Mouse (Mus musculus): ENCODE results near the gene Aqp9.

The Aqp9 gene

GRCm38 (mm10) chr9:71168511-71168910, at the start of gene Aqp9:
Gene Aqp9, minus strand, starts transcription at chr9:71168682.
- no peak for DNase-seq (ENCODE audit: low spot score)

- no peak for DNase-seq (ENCODE audit: low spot score)
Observed at GRCm38 (mm10) chr9:71217793-71218095, 49.3 kb upstream of the Aqp9 start.

- no peak for DNase-seq (ENCODE audit: low spot score)
Observed at GRCm38 (mm10) chr9:71216996-71217792, 48.7 kb upstream of the Aqp9 start.

GRCm38 (mm10) chr9:71216036-71216995, 47.8 kb upstream of the Aqp9 start:
- DNase-seq (ENCODE audit: low spot score) = peak; percentile 22

- DNase-seq (ENCODE audit: low spot score) = peak; percentile 72
Observed at GRCm38 (mm10) chr9:71215248-71216035, 47.0 kb upstream of the Aqp9 start, which contains the start of gene Aldh1a2. Gene Aldh1a2, plus strand, starts transcription at chr9:71215789.

GRCm38 (mm10) chr9:71213636-71214035, 45.2 kb upstream of the Aqp9 start:
- DNase-seq (ENCODE audit: low spot score) = no peak

- DNase-seq (ENCODE audit: low spot score) = no peak
Observed at GRCm38 (mm10) chr9:71210870-71211269, 42.4 kb upstream of the Aqp9 start.

GRCm38 (mm10) chr9:71209299-71209698, 40.8 kb upstream of the Aqp9 start:
- DNase-seq (ENCODE audit: low spot score) = no peak

- DNase-seq (ENCODE audit: low spot score) = no peak
Observed at GRCm38 (mm10) chr9:71202265-71202664, 33.8 kb upstream of the Aqp9 start.

GRCm38 (mm10) chr9:71198826-71199225, 30.3 kb upstream of the Aqp9 start:
- DNase-seq (ENCODE audit: low spot score) = no peak

- DNase-seq (ENCODE audit: low spot score) = peak; percentile 75
Observed at GRCm38 (mm10) chr9:71188647-71189415, 20.3 kb upstream of the Aqp9 start.

- no peak for DNase-seq (ENCODE audit: low spot score)
Observed at GRCm38 (mm10) chr9:71187396-71187795, 18.9 kb upstream of the Aqp9 start.

- no peak for DNase-seq (ENCODE audit: low spot score)
Observed at GRCm38 (mm10) chr9:71185823-71186222, 17.3 kb upstream of the Aqp9 start.

GRCm38 (mm10) chr9:71185285-71185684, 16.8 kb upstream of the Aqp9 start:
- DNase-seq (ENCODE audit: low spot score) = no peak

- DNase-seq (ENCODE audit: low spot score) = no peak
Observed at GRCm38 (mm10) chr9:71179964-71180700, 11.7 kb upstream of the Aqp9 start.

- no peak for DNase-seq (ENCODE audit: low spot score)
Observed at GRCm38 (mm10) chr9:71179276-71179896, 10.9 kb upstream of the Aqp9 start.

- DNase-seq (ENCODE audit: low spot score) = no peak
Observed at GRCm38 (mm10) chr9:71175686-71176085, 7.2 kb upstream of the Aqp9 start.

- peak; percentile 55 for DNase-seq (ENCODE audit: low spot score)
Observed at GRCm38 (mm10) chr9:71174316-71174975, 6.0 kb upstream of the Aqp9 start.

- DNase-seq (ENCODE audit: low spot score) = no peak
Observed at GRCm38 (mm10) chr9:71173533-71173932, 5.1 kb upstream of the Aqp9 start.
